Mouse (Mus musculus) olfactory bulb, adult 2 months (tissue): Measurements from ENCODE around the gene Ropn1l. TPM values are rescaled to one million over a fixed set of nuclear protein-coding genes. Genes with fewer than 3 reads are reported as not detected.

ENCODE experiments used
- H3K27ac ChIP-seq: fragments of 200-500 bp; 2 replicates; pipeline ENCODE4 v1.5.1; 2012; ENCODE audit warnings: low read depth, low read length; ENCODE audit not compliant: insufficient read depth
- H3K4me1 ChIP-seq: fragments of 200-500 bp; 2 replicates; pipeline ENCODE4 v1.6.1; 2012; ENCODE audit warnings: low read length; ENCODE audit not compliant: control insufficient read depth, insufficient read depth
- H3K4me3 ChIP-seq: fragments of 200-500 bp; 2 replicates; pipeline ENCODE4 v1.5.1; 2012; ENCODE audit warnings: mild to moderate bottlenecking, low read depth, low read length, moderate library complexity; ENCODE audit not compliant: insufficient read depth
- CTCF ChIP-seq: fragments of 200-500 bp; IDR thresholded peaks from 2 replicates; pipeline ENCODE4 v1.5.1; 2012; ENCODE audit warnings: low read depth, mild to moderate bottlenecking, low read length, moderate library complexity; ENCODE audit not compliant: insufficient read depth
- POLR2A ChIP-seq: fragments of 200-500 bp; IDR thresholded peaks from 2 replicates; pipeline ENCODE4 v1.6.1; 2012; ENCODE audit warnings: mild to moderate bottlenecking, low read depth, low read length, moderate library complexity; ENCODE audit not compliant: insufficient read depth
- WGBS: fragments of 180-500 bp; shearing (Covaris S2); methylation state at CpG from one replicate; pipeline ENCODE4 v1.1.7; 2018; 5-methylcytosine and 5-hydroxymethylcytosine counted together
- polyA plus RNA-seq: library from polyadenylated mRNA; stranded (reverse); fragments of >200 nt; gene quantifications from 2 replicates; pipeline ENCODE4 v1.2.4, GENCODE M21; 2012; ENCODE audit warnings: low replicate concordance; ENCODE audit not compliant: missing spikeins, insufficient read depth, insufficient read length

Ropn1l gene
- polyA plus RNA-seq, 1 experiment = not detected

GRCm38 (mm10) chr15:31471529-31471928 is 18.0 kb upstream of the Ropn1l start:
- WGBS = 89% methylated on average over 4 of the region's 4 CpGs
- no peak overlapping the region for H3K27ac ChIP-seq
- no peak for TF ChIP-seq POLR2A
- no peak for TF ChIP-seq CTCF
- H3K4me1 ChIP-seq = no peaks in the 10 kb centered on the region
- no peak overlapping the region for H3K4me3 ChIP-seq

- WGBS = 78% methylated on average over 4 of the region's 4 CpGs
- TF ChIP-seq POLR2A = no peak
- Histone ChIP-seq H3K27ac (no peak overlapping the region), H3K4me3 (no peak overlapping the region), H3K4me1 (no peaks in the 10 kb centered on the region)
Observed at GRCm38 (mm10) chr15:31469497-31469896, 16.0 kb upstream of the Ropn1l start.

DNA sequence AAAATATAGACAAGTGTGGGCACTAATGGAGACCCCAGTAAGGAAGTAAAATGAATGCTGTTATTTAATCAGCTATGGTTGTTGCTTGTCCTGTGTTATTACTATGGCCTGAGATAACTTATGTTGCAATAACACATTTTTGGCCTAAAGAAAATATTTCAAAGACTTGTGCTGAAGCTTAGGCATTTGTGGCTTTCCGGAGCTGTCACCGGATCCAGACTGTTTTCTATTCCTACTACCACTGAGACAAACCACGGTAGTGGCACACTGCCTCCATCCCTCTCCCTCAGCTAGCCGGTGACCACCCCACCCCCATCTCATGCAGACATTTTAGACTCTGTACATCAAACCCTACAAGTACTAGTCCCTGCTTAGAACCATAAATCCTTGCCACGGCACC is 15.3 kb upstream of the Ropn1l start:
- TF ChIP-seq CTCF (no peak), POLR2A (no peak)
- no peaks in the 10 kb centered on the region for H3K4me1 ChIP-seq
- 87% methylated on average over 5 of the region's 5 CpGs for WGBS
- no peak overlapping the region for H3K27ac ChIP-seq
- no peak overlapping the region for H3K4me3 ChIP-seq

- H3K27ac ChIP-seq = no peak overlapping the region
- TF ChIP-seq POLR2A = no peak
- TF ChIP-seq CTCF = no peak
- no peak overlapping the region for H3K4me3 ChIP-seq
- WGBS = 98% methylated on average over 1 of the region's 1 CpGs
- H3K4me1 ChIP-seq = no peaks in the 10 kb centered on the region
Observed at GRCm38 (mm10) chr15:31466749-31467148, 13.2 kb upstream of the Ropn1l start.

GRCm38 (mm10) chr15:31466295-31466694 is 12.8 kb upstream of the Ropn1l start:
- no peak for TF ChIP-seq CTCF
- TF ChIP-seq POLR2A = no peak
- H3K4me1 ChIP-seq = no peaks in the 10 kb centered on the region
- whole genome bisulfite sequencing = 87% methylated on average over 5 of the region's 5 CpGs
- H3K27ac ChIP-seq = no peak overlapping the region
- no peak overlapping the region for H3K4me3 ChIP-seq

- Histone ChIP-seq H3K27ac (no peak overlapping the region), H3K4me1 (no peaks in the 10 kb centered on the region), H3K4me3 (no peak overlapping the region)
- WGBS = 89% methylated on average over 2 of the region's 2 CpGs
- TF ChIP-seq CTCF = no peak
- no peak for TF ChIP-seq POLR2A
Observed at GRCm38 (mm10) chr15:31465806-31466205, 12.3 kb upstream of the Ropn1l start.

GRCm38 (mm10) chr15:31460571-31460970 is 7.0 kb upstream of the Ropn1l start:
- no peak overlapping the region for H3K4me3 ChIP-seq
- no peak overlapping the region for H3K27ac ChIP-seq
- 66% methylated on average over 2 of the region's 2 CpGs for WGBS
- no peaks in the 10 kb centered on the region for H3K4me1 ChIP-seq
- TF ChIP-seq CTCF (no peak), POLR2A (no peak)

GRCm38 (mm10) chr15:31458081-31458480 is 4.5 kb upstream of the Ropn1l start:
- 90% methylated on average over 7 of the region's 7 CpGs for WGBS
- no peak overlapping the region for H3K27ac ChIP-seq
- TF ChIP-seq POLR2A (no peak), CTCF (no peak)
- H3K4me3 ChIP-seq = no peak overlapping the region
- no peaks in the 10 kb centered on the region for H3K4me1 ChIP-seq

- TF ChIP-seq POLR2A (no peak), CTCF (no peak)
- Histone ChIP-seq H3K4me1 (no peaks in the 10 kb centered on the region; the same call in 1 of the 2 replicates), H3K27ac (no peak overlapping the region), H3K4me3 (no peak overlapping the region)
- 66% methylated on average over 5 of the region's 5 CpGs for WGBS
Observed at GRCm38 (mm10) chr15:31456381-31456780, 2.8 kb upstream of the Ropn1l start.

DNA sequence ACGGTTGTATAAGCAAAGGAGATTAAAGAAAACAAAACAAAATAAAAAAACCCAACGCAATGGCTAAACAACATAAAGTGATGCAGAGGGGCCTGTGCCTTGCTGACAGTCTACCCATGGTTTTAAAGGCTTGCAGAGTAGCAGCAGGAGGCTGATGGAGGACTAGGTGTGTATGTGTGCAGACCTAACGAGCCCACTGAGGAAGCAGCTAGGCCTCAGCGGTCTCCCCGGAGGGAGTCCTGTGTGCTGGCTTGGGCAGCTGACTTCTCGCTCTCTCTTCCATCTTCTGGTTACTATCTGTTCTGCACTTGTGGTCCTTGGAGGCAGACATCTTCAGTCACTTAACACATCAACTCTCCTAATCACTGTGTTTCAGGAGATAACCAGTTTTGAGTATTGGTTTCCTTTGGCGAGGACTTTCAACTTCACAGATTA is 1.3 kb upstream of the Ropn1l start:
- no peak overlapping the region for H3K4me3 ChIP-seq
- WGBS = 71% methylated on average over 7 of the region's 7 CpGs

More for the DNA sequence above, 1.3 kb upstream of the Ropn1l start:
- TF ChIP-seq CTCF (no peak), POLR2A (no peak)
- Histone ChIP-seq H3K4me1 (no peaks in the 10 kb centered on the region; the same call in 1 of the 2 replicates), H3K27ac (no peak overlapping the region)
